Mouse (Mus musculus) forebrain, embryonic 14.5 days (tissue): Measurements from ENCODE around the gene Aplp2. TPM values are rescaled to one million over a fixed set of nuclear protein-coding genes. Genes with fewer than 3 reads are reported as not detected.

Source experiments
- ATAC-seq: fragments of 200-750 bp; cut with Nextera tagmentation; 2 replicates; pipeline ENCODE4 v1.8.0; 2017; ENCODE audit warnings: mild to moderate bottlenecking, moderate library complexity
- DNase-seq: peaks from one replicate; pipeline ENCODE4 v3.0.0-alpha.2; 2015; ENCODE audit warnings: low spot score
- H3K27ac ChIP-seq: fragments of 300-500 bp; sonication (generic); 2 replicates; pipeline ENCODE4 v1.5.1; 2014; ENCODE audit warnings: low read depth, mild to moderate bottlenecking, control low read depth, low read length, moderate library complexity
- H3K27me3 ChIP-seq: fragments of 300-500 bp; sonication (generic); replicated peaks from 2 replicates; pipeline ENCODE4 v1.6.1; 2014; ENCODE audit warnings: low read length, control low read depth, mixed read lengths; ENCODE audit not compliant: control insufficient read depth, insufficient read depth
- H3K36me3 ChIP-seq: fragments of 300-500 bp; sonication (generic); 2 replicates; pipeline ENCODE4 v1.6.1; 2014; ENCODE audit warnings: low read length, control low read depth; ENCODE audit not compliant: control insufficient read depth, insufficient read depth
- H3K4me1 ChIP-seq: fragments of 300-500 bp; sonication (generic); 2 replicates; pipeline ENCODE4 v1.6.1; 2014; ENCODE audit warnings: antibody characterized with exemption, low read length, control low read depth; ENCODE audit not compliant: control insufficient read depth, insufficient read depth
- H3K4me2 ChIP-seq: fragments of 300-500 bp; sonication (generic); 2 replicates; pipeline ENCODE4 v1.6.1; 2014; ENCODE audit warnings: mild to moderate bottlenecking, control low read depth, low read length
- H3K4me3 ChIP-seq: fragments of 300-500 bp; sonication (generic); 2 replicates; pipeline ENCODE4 v1.5.1; 2014; ENCODE audit warnings: low read depth, low read length, control low read depth
- H3K9ac ChIP-seq: fragments of 300-500 bp; sonication (generic); 2 replicates; pipeline ENCODE4 v1.6.1; 2014; ENCODE audit warnings: mild to moderate bottlenecking, low read length, control low read depth, moderate library complexity
- H3K9me3 ChIP-seq: fragments of 300-500 bp; sonication (generic); replicated peaks from 2 replicates; pipeline ENCODE4 v1.6.1; 2016; ENCODE audit warnings: low read length, control low read depth, mixed read lengths; ENCODE audit not compliant: control insufficient read depth
- WGBS: fragments of 180-500 bp; shearing (Covaris S2); extraction: QIAGEN DNeasy Blood & Tissue Kit; methylation state at CpG from one replicate; pipeline ENCODE4 v1.1.7; 2014; 5-methylcytosine and 5-hydroxymethylcytosine counted together
- polyA plus RNA-seq: library from polyadenylated mRNA; unstranded; fragments of >200 nt; fragmentation: Nextera tagmentation; extraction: Ambion mirVana; gene quantifications from 2 replicates; pipeline ENCODE4 v1.2.1, GENCODE M21; 2014

Aplp2 gene
- polyA plus RNA-seq, 1 experiment from 2014 or later, result 208 TPM

GRCm38 (mm10) chr9:31156594-31156993, 55.0 kb downstream of the Aplp2 start:
- no peak overlapping the region for H3K4me3 ChIP-seq
- DNase-seq (no peak), ATAC-seq (no peak)
- H3K4me1 ChIP-seq, result no peaks in the 10 kb centered on the region
- H3K9me3 ChIP-seq, result no peaks in the 10 kb centered on the region
- no peak overlapping the region for H3K9ac ChIP-seq
- WGBS, result 90% methylated on average over 8 of the region's 8 CpGs
- no peak overlapping the region for H3K27ac ChIP-seq
- H3K36me3 ChIP-seq, result peaks cover 95% of the 10 kb centered on the region
- H3K4me2 ChIP-seq, result no peak overlapping the region
- no peaks in the 10 kb centered on the region for H3K27me3 ChIP-seq

- no peaks in the 10 kb centered on the region for H3K27me3 ChIP-seq
- no peaks in the 10 kb centered on the region for H3K9me3 ChIP-seq
- WGBS, result 87% methylated on average over 2 of the region's 2 CpGs
- ATAC-seq (no peak), DNase-seq (peak; percentile 81)
- no peak overlapping the region for H3K4me2 ChIP-seq
- no peak overlapping the region for H3K27ac ChIP-seq
- H3K36me3 ChIP-seq, result peaks cover 73% of the 10 kb centered on the region
- no peak overlapping the region for H3K4me3 ChIP-seq
- H3K4me1 ChIP-seq, result no peaks in the 10 kb centered on the region
- no peak overlapping the region for H3K9ac ChIP-seq
Measured at GRCm38 (mm10) chr9:31151050-31151449, 60.6 kb downstream of the Aplp2 start.

GRCm38 (mm10) chr9:31148135-31148534, 63.5 kb downstream of the Aplp2 start:
- H3K9me3 ChIP-seq, result no peaks in the 10 kb centered on the region
- 93% methylated on average over 7 of the region's 7 CpGs for WGBS
- ATAC-seq (no peak), DNase-seq (no peak)
- H3K27me3 ChIP-seq, result no peaks in the 10 kb centered on the region
- H3K4me1 ChIP-seq, result no peaks in the 10 kb centered on the region
- H3K4me2 ChIP-seq, result no peak overlapping the region
- H3K36me3 ChIP-seq, result peaks cover 45% of the 10 kb centered on the region
- H3K9ac ChIP-seq, result no peak overlapping the region
- H3K4me3 ChIP-seq, result no peak overlapping the region
- no peak overlapping the region for H3K27ac ChIP-seq

GRCm38 (mm10) chr9:31145272-31145925, 66.2 kb downstream of the Aplp2 start:
- 88% methylated on average over 7 of the region's 7 CpGs for WGBS
- H3K4me3 ChIP-seq, result no peak overlapping the region

GRCm38 (mm10) chr9:31142924-31143323, 68.7 kb downstream of the Aplp2 start:
- Histone ChIP-seq H3K9me3 (no peaks in the 10 kb centered on the region), H3K4me1 (no peaks in the 10 kb centered on the region), H3K27ac (no peak overlapping the region), H3K4me2 (no peak overlapping the region), H3K27me3 (no peaks in the 10 kb centered on the region), H3K4me3 (no peak overlapping the region), H3K36me3 (peaks cover under 1% of the 10 kb centered on the region; the same call in 1 of the 2 replicates), H3K9ac (no peak overlapping the region)
- ATAC-seq (0 out of 2 replicates have a peak, but pooled peaks have one; percentile 26), DNase-seq (no peak)
- 52% methylated on average over 1 of the region's 1 CpGs for WGBS

More at GRCm38 (mm10) chr9:31145272-31145925, 66.2 kb downstream of the Aplp2 start:
- peaks cover 22% of the 10 kb centered on the region for H3K36me3 ChIP-seq
- no peak for ATAC-seq
- no peak for DNase-seq
- no peak overlapping the region for H3K4me2 ChIP-seq
- H3K27ac ChIP-seq, result no peak overlapping the region
- no peak overlapping the region for H3K9ac ChIP-seq
- H3K9me3 ChIP-seq, result no peaks in the 10 kb centered on the region
- H3K4me1 ChIP-seq, result no peaks in the 10 kb centered on the region
- no peaks in the 10 kb centered on the region for H3K27me3 ChIP-seq

GRCm38 (mm10) chr9:31133131-31133530, 78.5 kb downstream of the Aplp2 start:
- Histone ChIP-seq H3K4me2 (no peak overlapping the region), H3K9ac (no peak overlapping the region), H3K27me3 (peaks cover 39% of the 10 kb centered on the region), H3K4me3 (no peak overlapping the region), H3K4me1 (peaks cover 6% of the 10 kb centered on the region), H3K9me3 (no peaks in the 10 kb centered on the region), H3K36me3 (no peaks in the 10 kb centered on the region), H3K27ac (no peak overlapping the region)
- DNase-seq (no peak), ATAC-seq (no peak)
- WGBS, result 81% methylated on average over 5 of the region's 5 CpGs

GRCm38 (mm10) chr9:31131205-31131968, 80.2 kb downstream of the Aplp2 start, which contains the start of gene St14:
Gene St14, minus strand, starts transcription at chr9:31131853.
- Histone ChIP-seq H3K4me3 (peak within 1 kb of the TSS; percentile 36), H3K27ac (no peak within 1 kb of the TSS), H3K4me2 (peak within 1 kb of the TSS; percentile 83), H3K9me3 (no peaks in the 10 kb centered on the region), H3K4me1 (peaks cover 6% of the 10 kb centered on the region), H3K9ac (peak within 1 kb of the TSS; percentile 49), H3K36me3 (no peaks in the 10 kb centered on the region), H3K27me3 (peaks cover 39% of the 10 kb centered on the region)
- under 1% methylated on average over 69 of the region's 74 CpGs for WGBS
- peak; percentile 42; the same call in 1 of the 2 replicates for ATAC-seq
- no peak for DNase-seq

GRCm38 (mm10) chr9:31130357-31131204, 81.0 kb downstream of the Aplp2 start:
- no peak for ATAC-seq
- WGBS, result 11% methylated on average over 26 of the region's 26 CpGs

More at GRCm38 (mm10) chr9:31130357-31131204, 81.0 kb downstream of the Aplp2 start:
- Histone ChIP-seq H3K36me3 (no peaks in the 10 kb centered on the region), H3K9me3 (no peaks in the 10 kb centered on the region), H3K4me1 (peaks cover 6% of the 10 kb centered on the region), H3K27ac (no peak overlapping the region), H3K4me2 (peak overlapping the region; percentile 83), H3K9ac (peak overlapping the region; percentile 49; the same call in 1 of the 2 replicates), H3K27me3 (peaks cover 39% of the 10 kb centered on the region), H3K4me3 (peak overlapping the region; percentile 36)
- peak; percentile 20 for DNase-seq
